Mouse (Mus musculus) forebrain, embryonic 16.5 days (tissue): ENCODE data around the gene Ccdc6. TPM values are rescaled to one million over a fixed set of nuclear protein-coding genes. Genes with fewer than 3 reads are reported as not detected.

Experiments used
- ATAC-seq: fragments of 200-750 bp; cut with Nextera tagmentation; 2 replicates; pipeline ENCODE4 v1.8.0; 2017; ENCODE audit warnings: mild to moderate bottlenecking, moderate library complexity
- H3K27ac ChIP-seq: fragments of 300-500 bp; sonication (generic); 2 replicates; pipeline ENCODE4 v1.5.1; 2014; ENCODE audit warnings: low read length, control low read depth
- H3K27me3 ChIP-seq: fragments of 300-500 bp; sonication (generic); replicated peaks from 2 replicates; pipeline ENCODE4 v1.6.1; 2014; ENCODE audit warnings: low read length; ENCODE audit not compliant: control insufficient read depth, insufficient read depth
- H3K36me3 ChIP-seq: fragments of 300-500 bp; sonication (generic); 2 replicates; pipeline ENCODE4 v1.6.1; 2014; ENCODE audit not compliant: control insufficient read depth, insufficient read depth
- H3K4me1 ChIP-seq: fragments of 300-500 bp; sonication (generic); replicated peaks from 2 replicates; pipeline ENCODE4 v1.6.1; 2014; ENCODE audit warnings: low read length; ENCODE audit not compliant: control insufficient read depth, insufficient read depth
- H3K4me2 ChIP-seq: fragments of 300-500 bp; sonication (generic); 2 replicates; pipeline ENCODE4 v1.6.1; 2014; ENCODE audit warnings: mild to moderate bottlenecking, low read length, control low read depth
- H3K4me3 ChIP-seq: fragments of 300-500 bp; sonication (generic); replicated peaks from 2 replicates; pipeline ENCODE4 v1.5.1; 2014; ENCODE audit warnings: mild to moderate bottlenecking, low read length, control low read depth
- H3K9ac ChIP-seq: fragments of 300-500 bp; sonication (generic); replicated peaks from 2 replicates; pipeline ENCODE4 v1.6.1; 2014; ENCODE audit warnings: low read depth, low read length, control low read depth
- H3K9me3 ChIP-seq: fragments of 300-500 bp; sonication (generic); 2 replicates; pipeline ENCODE4 v1.6.1; 2016; ENCODE audit warnings: low read length; ENCODE audit not compliant: control insufficient read depth
- WGBS: fragments of 180-500 bp; shearing (Covaris S2); extraction: QIAGEN DNeasy Blood & Tissue Kit; methylation state at CpG from one replicate; pipeline ENCODE4 v1.1.7; 2014; 5-methylcytosine and 5-hydroxymethylcytosine counted together
- polyA plus RNA-seq: library from polyadenylated mRNA; unstranded; fragments of >200 nt; fragmentation: Nextera tagmentation; extraction: Ambion mirVana; gene quantifications from 2 replicates; pipeline ENCODE4 v1.2.1, GENCODE M21; 2015

The Ccdc6 gene
- polyA plus RNA-seq, 1 experiment from 2014 or later: 18.1 TPM

GRCm38 (mm10) chr10:70133188-70133587 is 36.3 kb downstream of the Ccdc6 start:
- Histone ChIP-seq H3K27me3 (no peaks in the 10 kb centered on the region), H3K9ac (no peak overlapping the region), H3K4me3 (no peak overlapping the region), H3K27ac (no peak overlapping the region), H3K4me1 (peaks cover 12% of the 10 kb centered on the region), H3K36me3 (no peaks in the 10 kb centered on the region), H3K4me2 (no peak overlapping the region), H3K9me3 (no peaks in the 10 kb centered on the region)
- WGBS: 58% methylated on average over 6 of the region's 6 CpGs
- ATAC-seq: 0 out of 2 replicates have a peak, but pooled peaks have one; percentile 36

DNA sequence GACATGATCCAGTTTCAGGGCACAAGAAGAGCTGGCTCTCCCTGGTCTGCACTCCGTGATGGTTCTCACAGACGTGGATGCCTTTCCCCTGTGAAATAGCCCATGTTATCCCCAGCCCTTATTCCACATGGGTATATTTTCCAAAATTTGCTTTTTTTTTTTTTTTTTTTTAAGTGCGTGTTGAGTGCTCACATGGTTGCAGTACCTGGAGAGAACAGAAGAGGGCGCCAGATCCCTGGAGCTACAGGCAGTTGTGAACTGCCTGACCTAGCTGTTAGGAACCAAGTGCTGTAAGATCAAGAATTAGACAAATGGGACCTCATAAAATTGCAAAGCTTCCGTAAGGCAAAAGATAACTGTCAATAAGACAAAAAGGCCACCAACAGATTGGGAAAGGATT is 38.8 kb downstream of the Ccdc6 start:
- no peak overlapping the region for H3K9ac ChIP-seq
- no peak overlapping the region for H3K4me3 ChIP-seq
- no peak overlapping the region for H3K27ac ChIP-seq
- no peak overlapping the region for H3K4me2 ChIP-seq
- peaks cover 22% of the 10 kb centered on the region for H3K4me1 ChIP-seq
- no peaks in the 10 kb centered on the region for H3K27me3 ChIP-seq
- 85% methylated on average over 5 of the region's 5 CpGs for WGBS
- no peaks in the 10 kb centered on the region for H3K9me3 ChIP-seq
- no peaks in the 10 kb centered on the region for H3K36me3 ChIP-seq
- no peak for ATAC-seq

- no peaks in the 10 kb centered on the region for H3K36me3 ChIP-seq
- peaks cover 22% of the 10 kb centered on the region for H3K4me1 ChIP-seq
- H3K9ac ChIP-seq: no peak overlapping the region
- no peak overlapping the region for H3K4me3 ChIP-seq
- ATAC-seq: no peak
- H3K27ac ChIP-seq: no peak overlapping the region
- H3K4me2 ChIP-seq: no peak overlapping the region
- no peaks in the 10 kb centered on the region for H3K27me3 ChIP-seq
- 90% methylated on average over 7 of the region's 7 CpGs for WGBS
- 0 out of 2 replicates have a peak, but pooled peaks cover 2% of the 10 kb centered on the region for H3K9me3 ChIP-seq
These were observed 40.7 kb downstream of the Ccdc6 start for GRCm38 (mm10) chr10:70137652-70138051.

GRCm38 (mm10) chr10:70138150-70138549 is 41.2 kb downstream of the Ccdc6 start:
- no peak for ATAC-seq
- Histone ChIP-seq H3K4me1 (peaks cover 17% of the 10 kb centered on the region), H3K9me3 (0 out of 2 replicates have a peak, but pooled peaks cover 2% of the 10 kb centered on the region), H3K27ac (no peak overlapping the region), H3K36me3 (no peaks in the 10 kb centered on the region), H3K9ac (no peak overlapping the region), H3K27me3 (no peaks in the 10 kb centered on the region), H3K4me3 (no peak overlapping the region), H3K4me2 (no peak overlapping the region)
- 73% methylated on average over 8 of the region's 8 CpGs for whole genome bisulfite sequencing

GRCm38 (mm10) chr10:70139368-70139767 is 42.4 kb downstream of the Ccdc6 start:
- H3K4me1 ChIP-seq: peaks cover 13% of the 10 kb centered on the region
- WGBS: 46% methylated on average over 6 of the region's 6 CpGs
- no peaks in the 10 kb centered on the region for H3K36me3 ChIP-seq
- no peak overlapping the region for H3K9ac ChIP-seq
- H3K27me3 ChIP-seq: no peaks in the 10 kb centered on the region
- ATAC-seq: no peak
- H3K27ac ChIP-seq: no peak overlapping the region; the same call in 1 of the 2 replicates
- 0 out of 2 replicates have a peak, but pooled peaks cover 2% of the 10 kb centered on the region for H3K9me3 ChIP-seq
- H3K4me3 ChIP-seq: no peak overlapping the region
- no peak overlapping the region for H3K4me2 ChIP-seq

DNA sequence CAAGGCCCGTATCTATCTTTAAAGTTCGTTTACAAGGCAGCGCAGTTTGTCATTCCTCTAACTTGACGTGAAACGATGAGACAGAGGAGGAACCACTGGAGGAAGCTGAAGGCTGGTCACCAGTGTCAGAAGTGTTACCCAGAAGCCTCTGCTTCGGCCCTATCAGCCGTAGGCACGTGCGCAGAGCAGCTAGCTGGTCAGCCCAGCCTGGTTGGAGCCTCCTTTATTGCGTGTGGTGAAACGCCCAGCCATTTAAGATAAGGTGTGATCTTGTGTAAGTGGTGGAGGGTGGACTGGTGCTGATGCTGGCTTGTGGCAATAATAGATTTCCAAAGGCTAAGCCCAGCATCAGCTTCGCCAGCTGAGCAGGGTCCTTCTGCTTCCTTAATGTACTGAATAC is 43.5 kb downstream of the Ccdc6 start:
- Histone ChIP-seq H3K9ac (no peak overlapping the region), H3K4me2 (no peak overlapping the region), H3K27me3 (no peaks in the 10 kb centered on the region), H3K4me1 (peaks cover 13% of the 10 kb centered on the region), H3K9me3 (0 out of 2 replicates have a peak, but pooled peaks cover 3% of the 10 kb centered on the region), H3K27ac (no peak overlapping the region), H3K36me3 (peaks cover 4% of the 10 kb centered on the region), H3K4me3 (no peak overlapping the region)
- 96% methylated on average over 12 of the region's 12 CpGs for WGBS
- ATAC-seq: no peak

DNA sequence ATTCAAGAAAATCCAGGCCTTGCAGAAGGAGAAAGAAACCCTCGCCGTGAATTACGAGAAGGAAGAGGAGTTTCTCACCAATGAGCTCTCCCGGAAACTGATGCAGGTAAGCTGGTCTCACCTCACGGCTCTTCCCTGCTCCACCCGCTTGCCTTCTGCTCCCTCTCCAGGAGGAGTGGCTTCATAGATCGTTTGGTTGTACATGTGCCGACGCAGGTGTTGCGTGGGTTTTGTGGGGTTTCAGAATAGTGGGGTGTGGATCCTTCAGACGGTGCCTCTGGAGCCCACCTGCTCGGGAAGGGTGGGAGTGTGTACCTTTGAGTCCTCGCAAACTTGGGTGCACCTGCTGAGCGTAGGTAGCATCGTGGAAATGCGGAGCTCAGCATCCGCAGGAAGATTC is 45.7 kb downstream of the Ccdc6 start:
- Histone ChIP-seq H3K4me1 (peaks cover 13% of the 10 kb centered on the region), H3K9me3 (0 out of 2 replicates have a peak, but pooled peaks cover 4% of the 10 kb centered on the region), H3K27me3 (no peaks in the 10 kb centered on the region), H3K9ac (no peak overlapping the region), H3K4me2 (no peak overlapping the region), H3K4me3 (no peak overlapping the region), H3K27ac (no peak overlapping the region), H3K36me3 (peaks cover 11% of the 10 kb centered on the region)
- ATAC-seq: no peak
- WGBS: 95% methylated on average over 17 of the region's 17 CpGs

DNA sequence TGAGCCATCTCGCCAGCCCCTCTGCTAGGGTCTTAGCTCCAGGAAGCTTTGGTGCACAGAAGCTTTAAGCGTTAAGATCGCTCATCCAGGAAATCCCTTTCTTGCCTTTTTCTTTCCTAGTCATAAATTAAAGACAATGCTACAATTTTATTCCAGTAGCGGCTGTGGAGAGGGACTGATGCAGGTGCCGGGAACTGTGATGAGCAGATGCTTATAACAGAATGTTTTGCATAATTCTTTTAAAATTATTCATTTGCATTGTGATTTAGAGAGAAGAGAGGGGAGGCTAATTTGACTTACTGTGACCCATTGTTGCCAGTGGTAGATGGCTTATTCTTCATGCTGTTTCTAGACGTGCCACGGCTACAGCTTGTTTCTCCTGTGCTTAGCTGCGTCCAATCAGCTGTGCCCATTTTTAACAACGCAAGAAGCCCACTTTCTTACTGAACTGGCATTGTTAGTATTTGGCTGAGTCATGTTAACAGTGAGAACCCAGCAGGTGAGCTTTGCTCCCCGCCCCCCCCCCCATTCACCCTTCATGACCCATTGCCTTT is 47.2 kb downstream of the Ccdc6 start:
- H3K4me1 ChIP-seq: peaks cover 10% of the 10 kb centered on the region
- ATAC-seq: peak; percentile 63
- H3K9me3 ChIP-seq: 0 out of 2 replicates have a peak, but pooled peaks cover 4% of the 10 kb centered on the region
- peak overlapping the region; percentile 21; the same call in 1 of the 2 replicates for H3K27ac ChIP-seq
- no peak overlapping the region for H3K9ac ChIP-seq
- peaks cover 11% of the 10 kb centered on the region for H3K36me3 ChIP-seq
- WGBS: 52% methylated on average over 10 of the region's 10 CpGs
- no peaks in the 10 kb centered on the region for H3K27me3 ChIP-seq
- H3K4me2 ChIP-seq: no peak overlapping the region
- H3K4me3 ChIP-seq: no peak overlapping the region

DNA sequence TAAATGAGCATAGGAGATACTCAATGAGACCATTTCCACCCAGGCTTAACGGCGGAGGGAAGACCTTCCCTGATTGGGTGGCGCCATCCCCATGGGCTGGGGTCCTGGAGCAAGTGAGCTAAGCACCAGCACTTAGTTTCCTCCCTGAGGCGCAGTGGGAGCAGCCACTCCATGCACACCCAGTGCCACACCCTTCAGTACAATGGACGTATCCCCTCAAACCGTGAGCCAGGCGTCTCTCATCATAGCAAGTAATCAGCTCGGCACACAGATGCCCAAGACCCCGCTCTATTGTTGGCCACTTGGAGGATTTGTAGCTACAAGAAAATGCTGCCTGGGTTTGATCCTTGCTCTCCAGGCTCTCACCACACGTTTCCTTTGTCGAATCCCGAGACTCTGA is 49.0 kb downstream of the Ccdc6 start:
- H3K9ac ChIP-seq: no peak overlapping the region
- no peak overlapping the region for H3K4me3 ChIP-seq
- 95% methylated on average over 12 of the region's 12 CpGs for WGBS
- H3K36me3 ChIP-seq: peaks cover 11% of the 10 kb centered on the region
- H3K27me3 ChIP-seq: no peaks in the 10 kb centered on the region
- 0 out of 2 replicates have a peak, but pooled peaks cover 4% of the 10 kb centered on the region for H3K9me3 ChIP-seq
- ATAC-seq: no peak
- H3K27ac ChIP-seq: no peak overlapping the region
- H3K4me2 ChIP-seq: no peak overlapping the region
- H3K4me1 ChIP-seq: 0 out of 2 replicates have a peak, but pooled peaks cover 2% of the 10 kb centered on the region
